10 mouse cellular contexts compared by ENCODE assay signal in the genomic region with DNA sequence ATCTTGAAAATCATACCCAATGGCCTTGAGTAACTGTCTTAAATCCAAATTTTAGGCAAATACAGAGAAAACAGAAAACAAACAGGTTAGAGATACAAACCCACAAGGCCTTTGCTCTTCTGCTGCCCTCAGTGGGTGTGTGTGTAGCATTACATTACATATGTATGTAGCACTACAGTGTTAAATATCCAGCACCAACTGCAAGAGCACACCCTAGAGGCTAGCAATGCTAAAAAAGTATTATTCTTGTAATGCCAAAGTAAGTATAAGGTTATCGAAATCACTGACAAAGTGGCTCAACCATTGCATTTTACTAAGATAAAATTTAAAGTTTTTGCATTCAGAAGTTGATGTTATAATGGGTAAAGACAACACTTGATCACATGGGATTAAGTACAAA.
"Had no signal": no experiment of that assay in that cellular context is flagged by ENCODE, and none has a peak within 500 bp of the region (broad histone marks: within the 10 kb centered on the region; RNA-seq: fewer than 3 reads in every experiment).

No protein-coding gene starts in this region.

- H3K27ac ChIP-seq: limb, embryonic 10.5 days; liver, embryonic 15.5 days; midbrain, embryonic 13.5 days; neural tube, embryonic 12.5 days had no signal

- H3K4me3 ChIP-seq: limb, embryonic 10.5 days; liver, embryonic 15.5 days; midbrain, embryonic 13.5 days; neural tube, embryonic 12.5 days had no signal

- DNase-seq: kidney, adult 18-20 months; kidney, postnatal 25 days; lung, adult 2 months; thymus, adult 2 months; thymus, postnatal 25 days had no signal

- ATAC-seq: inflammation-experienced regulatory T-cells, adult 6 months; midbrain, embryonic 13.5 days had no signal
